Mouse (Mus musculus): ENCODE results near the gene Copg1. TPM values are rescaled to one million over a fixed set of nuclear protein-coding genes. Genes with fewer than 3 reads are reported as not detected.

Gene Copg1
- total and polyA plus RNA-seq, 2 experiments from 2014 or later: 180 to 186 TPM

DNA sequence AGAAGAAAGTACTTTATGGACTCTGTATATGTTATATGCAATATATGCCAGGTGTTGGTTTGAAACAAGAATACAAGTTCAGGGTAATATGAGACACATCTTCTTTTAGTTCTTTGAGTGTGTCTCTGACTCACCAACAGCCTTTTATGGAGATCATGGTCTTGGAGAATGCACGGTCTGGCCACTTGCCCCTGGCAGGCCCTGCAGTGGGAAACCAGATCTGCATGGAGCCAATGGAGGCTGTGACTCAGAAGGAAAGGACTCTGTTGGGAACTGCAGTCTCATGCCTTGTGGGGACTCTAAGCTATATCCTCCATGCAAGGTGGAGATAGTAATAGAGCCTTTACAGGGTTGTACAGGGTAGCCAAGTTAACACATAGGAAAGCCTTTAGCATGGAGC, 12.5 kb upstream of the Copg1 start:
- DNase-seq (no peak), ATAC-seq (no peak)
- Histone ChIP-seq H3K9ac (no peak overlapping the region), H3K9me3 (ENCODE audit: low read length) (no peaks in the 10 kb centered on the region), H3K27me3 (ENCODE audit: insufficient read depth, low read length) (no peaks in the 10 kb centered on the region), H3K4me3 (ENCODE audit: low read depth, low read length) (no peak overlapping the region), H3K36me3 (ENCODE audit: insufficient read depth) (no peaks in the 10 kb centered on the region), H3K4me1 (ENCODE audit: insufficient read depth) (no peaks in the 10 kb centered on the region), H3K4me2 (ENCODE audit: low read depth) (no peak overlapping the region), H3K27ac (ENCODE audit: low read depth, low read length) (no peak overlapping the region)
- 76% methylated on average over 1 of the region's 1 CpGs for WGBS
- no peak for TF ChIP-seq CTCF (IDR thresholded peaks at IDR 0.05; ENCODE audit: low read depth)

GRCm38 (mm10) chr6:87875562-87875961, 12.1 kb upstream of the Copg1 start:
- H3K9me3 ChIP-seq (ENCODE audit: low read length): no peaks in the 10 kb centered on the region
- ATAC-seq: no peak
- WGBS: 91% methylated on average over 7 of the region's 7 CpGs
- no peak overlapping the region for H3K27ac ChIP-seq (ENCODE audit: low read depth, low read length)
- no peaks in the 10 kb centered on the region for H3K36me3 ChIP-seq (ENCODE audit: insufficient read depth)
- TF ChIP-seq CTCF (IDR thresholded peaks at IDR 0.05; ENCODE audit: low read depth): no peak
- no peak for DNase-seq
- H3K4me3 ChIP-seq (ENCODE audit: low read depth, low read length): no peak overlapping the region
- no peaks in the 10 kb centered on the region for H3K4me1 ChIP-seq (ENCODE audit: insufficient read depth)
- H3K9ac ChIP-seq: no peak overlapping the region
- H3K27me3 ChIP-seq (ENCODE audit: insufficient read depth, low read length): no peaks in the 10 kb centered on the region
- no peak overlapping the region for H3K4me2 ChIP-seq (ENCODE audit: low read depth)

DNA sequence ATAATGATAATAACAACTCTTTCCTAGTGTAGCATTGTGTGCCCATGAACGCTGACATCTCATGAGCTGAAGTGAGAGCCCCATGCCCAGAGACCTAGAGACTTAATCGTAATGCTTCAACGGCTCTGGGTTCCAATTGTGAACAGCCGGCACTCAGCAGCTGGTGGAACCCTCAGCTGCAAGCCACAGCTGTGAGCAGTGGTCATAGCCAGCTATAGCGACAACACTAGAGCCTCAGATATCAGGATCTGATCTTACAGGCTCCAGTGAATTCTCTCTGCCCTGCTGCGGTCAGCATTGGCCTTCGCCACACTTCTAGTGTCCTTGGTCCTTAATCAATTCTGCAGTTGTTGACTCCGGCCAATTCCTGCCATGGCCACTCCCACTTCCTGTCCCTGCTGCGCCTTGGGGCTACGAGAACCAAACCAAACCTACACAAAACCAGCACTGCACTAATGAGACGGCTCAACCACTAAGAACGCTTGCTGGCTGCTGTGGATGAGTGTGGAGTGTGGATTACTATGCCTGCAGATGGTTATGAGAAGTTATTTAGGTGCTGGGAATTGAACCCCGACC, 11.5 kb upstream of the Copg1 start:
- H3K9me3 ChIP-seq (ENCODE audit: low read length): no peaks in the 10 kb centered on the region
- H3K36me3 ChIP-seq (ENCODE audit: insufficient read depth): no peaks in the 10 kb centered on the region
- no peak for DNase-seq
- no peaks in the 10 kb centered on the region for H3K27me3 ChIP-seq (ENCODE audit: insufficient read depth, low read length)
- 75% methylated on average over 13 of the region's 13 CpGs for WGBS
- no peaks in the 10 kb centered on the region for H3K4me1 ChIP-seq (ENCODE audit: insufficient read depth)
- no peak overlapping the region for H3K9ac ChIP-seq
- ATAC-seq: no peak
- no peak overlapping the region for H3K4me2 ChIP-seq (ENCODE audit: low read depth)
- H3K4me3 ChIP-seq (ENCODE audit: low read depth, low read length): no peak overlapping the region
- no peak overlapping the region for H3K27ac ChIP-seq (ENCODE audit: low read depth, low read length)
- no peak for TF ChIP-seq CTCF (IDR thresholded peaks at IDR 0.05; ENCODE audit: low read depth)

DNA sequence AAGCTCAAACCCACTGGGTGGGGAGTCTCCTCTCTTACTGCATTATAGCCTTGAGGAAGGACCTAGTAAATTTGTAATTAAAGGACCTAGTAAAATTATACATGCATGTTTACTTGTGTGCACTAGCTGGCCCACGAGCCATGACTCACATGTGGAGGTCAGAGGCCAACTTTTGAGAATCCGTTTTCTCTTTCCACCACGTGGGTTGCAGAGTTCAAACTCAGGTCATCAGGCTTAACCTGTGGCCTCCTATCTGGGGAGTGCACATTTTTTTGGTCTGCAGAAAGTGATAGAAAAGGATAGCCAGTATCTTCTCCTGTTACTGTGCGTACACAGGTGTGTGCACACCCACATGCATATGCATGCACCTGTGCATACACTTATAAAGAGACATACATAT, 8.6 kb upstream of the Copg1 start:
- Histone ChIP-seq H3K9ac (no peak overlapping the region), H3K9me3 (ENCODE audit: low read length) (no peaks in the 10 kb centered on the region), H3K27ac (ENCODE audit: low read depth, low read length) (no peak overlapping the region), H3K4me2 (ENCODE audit: low read depth) (no peak overlapping the region), H3K36me3 (ENCODE audit: insufficient read depth) (no peaks in the 10 kb centered on the region), H3K4me3 (ENCODE audit: low read depth, low read length) (no peak overlapping the region), H3K27me3 (ENCODE audit: insufficient read depth, low read length) (no peaks in the 10 kb centered on the region), H3K4me1 (ENCODE audit: insufficient read depth) (no peaks in the 10 kb centered on the region)
- TF ChIP-seq CTCF (IDR thresholded peaks at IDR 0.05; ENCODE audit: low read depth): no peak
- no peak for DNase-seq
- ATAC-seq: no peak
- WGBS: 60% methylated on average over 4 of the region's 4 CpGs

DNA sequence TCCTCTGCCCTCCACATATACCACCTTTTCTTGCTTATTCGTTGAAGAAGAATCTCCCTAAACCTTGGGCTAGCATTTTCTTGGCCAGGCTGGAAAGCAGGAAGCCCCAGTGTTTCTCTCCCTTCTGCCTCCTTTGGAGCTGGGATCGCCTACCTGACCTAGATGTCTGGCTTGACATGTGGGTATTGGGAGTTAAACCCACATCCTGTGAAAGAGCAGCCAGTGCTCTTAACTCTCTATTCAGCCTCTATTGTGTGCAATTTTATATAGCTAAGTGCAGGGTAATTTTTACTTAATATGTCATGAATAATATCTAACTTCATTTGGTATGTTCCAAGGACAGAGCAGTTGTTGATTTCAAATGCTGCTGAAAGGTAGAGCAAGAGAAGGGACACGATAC, 8.0 kb upstream of the Copg1 start:
- ATAC-seq (no peak), DNase-seq (no peak)
- 65% methylated on average over 3 of the region's 3 CpGs for WGBS
- Histone ChIP-seq H3K27ac (ENCODE audit: low read depth, low read length) (no peak overlapping the region), H3K27me3 (ENCODE audit: insufficient read depth, low read length) (no peaks in the 10 kb centered on the region), H3K9me3 (ENCODE audit: low read length) (no peaks in the 10 kb centered on the region), H3K4me1 (ENCODE audit: insufficient read depth) (no peaks in the 10 kb centered on the region), H3K4me2 (ENCODE audit: low read depth) (no peak overlapping the region), H3K4me3 (ENCODE audit: low read depth, low read length) (no peak overlapping the region), H3K36me3 (ENCODE audit: insufficient read depth) (no peaks in the 10 kb centered on the region), H3K9ac (no peak overlapping the region)
- TF ChIP-seq CTCF (IDR thresholded peaks at IDR 0.05; ENCODE audit: low read depth): no peak

GRCm38 (mm10) chr6:87882221-87882620, 5.4 kb upstream of the Copg1 start:
- Histone ChIP-seq H3K27me3 (ENCODE audit: insufficient read depth, low read length) (no peaks in the 10 kb centered on the region), H3K9ac (no peak overlapping the region), H3K9me3 (ENCODE audit: low read length) (no peaks in the 10 kb centered on the region), H3K4me1 (ENCODE audit: insufficient read depth) (no peaks in the 10 kb centered on the region), H3K27ac (ENCODE audit: low read depth, low read length) (no peak overlapping the region), H3K4me2 (ENCODE audit: low read depth) (no peak overlapping the region), H3K4me3 (ENCODE audit: low read depth, low read length) (no peak overlapping the region), H3K36me3 (ENCODE audit: insufficient read depth) (no peaks in the 10 kb centered on the region)
- DNase-seq: no peak
- no peak for ATAC-seq
- TF ChIP-seq CTCF (IDR thresholded peaks at IDR 0.05; ENCODE audit: low read depth): no peak
- 75% methylated on average over 3 of the region's 3 CpGs for WGBS

GRCm38 (mm10) chr6:87882816-87883215, 4.8 kb upstream of the Copg1 start:
- DNase-seq: peak; percentile 62
- 35% methylated on average over 4 of the region's 4 CpGs for WGBS
- Histone ChIP-seq H3K9me3 (ENCODE audit: low read length) (no peaks in the 10 kb centered on the region), H3K27ac (ENCODE audit: low read depth, low read length) (peak overlapping the region; percentile 69), H3K4me2 (ENCODE audit: low read depth) (no peak overlapping the region), H3K9ac (no peak overlapping the region), H3K4me3 (ENCODE audit: low read depth, low read length) (no peak overlapping the region), H3K36me3 (ENCODE audit: insufficient read depth) (no peaks in the 10 kb centered on the region), H3K27me3 (ENCODE audit: insufficient read depth, low read length) (no peaks in the 10 kb centered on the region), H3K4me1 (ENCODE audit: insufficient read depth) (no peaks in the 10 kb centered on the region)
- peak; percentile 89 for ATAC-seq
- TF ChIP-seq CTCF (IDR thresholded peaks at IDR 0.05; ENCODE audit: low read depth): no peak
